Mouse (Mus musculus) kidney, adult 2 months (tissue): ENCODE measurements around the gene Gtf2h4. TPM values are rescaled to one million over a fixed set of nuclear protein-coding genes. Genes with fewer than 3 reads are reported as not detected.
A peak's percentile ranks its signal among the peaks of the same experiment; 100 is the strongest.

Experiments
- DNase-seq: peaks from one replicate; pipeline ENCODE4 v3.0.0; 2021
- H3K27ac ChIP-seq: fragments of 200-500 bp; 2 replicates; pipeline ENCODE4 v1.5.1; 2012; ENCODE audit warnings: low read depth, low read length, control low read depth, inconsistent platforms; ENCODE audit not compliant: insufficient read depth
- H3K27me3 ChIP-seq: fragments of 200-500 bp; replicated peaks from 2 replicates; pipeline ENCODE4 v1.6.1; 2012; ENCODE audit warnings: mild to moderate bottlenecking, moderate library complexity, low read length, inconsistent platforms; ENCODE audit not compliant: control insufficient read depth, insufficient read depth
- H3K36me3 ChIP-seq: fragments of 200-500 bp; 2 replicates; pipeline ENCODE4 v1.6.1; 2012; ENCODE audit warnings: mild to moderate bottlenecking, moderate library complexity, low read length, inconsistent platforms; ENCODE audit not compliant: control insufficient read depth, insufficient read depth
- H3K4me1 ChIP-seq: fragments of 200-500 bp; 2 replicates; pipeline ENCODE4 v1.6.1; 2011; ENCODE audit warnings: low read length; ENCODE audit not compliant: control insufficient read depth, insufficient read depth
- H3K4me3 ChIP-seq: fragments of 200-500 bp; 2 replicates; pipeline ENCODE4 v1.5.1; 2011; ENCODE audit warnings: mild to moderate bottlenecking, low read depth, low read length, control low read depth; ENCODE audit not compliant: insufficient read depth
- CTCF ChIP-seq: fragments of 200-500 bp; conservative IDR thresholded peaks from 2 replicates; pipeline ENCODE4 v1.5.1; 2011; ENCODE audit warnings: low read depth, mild to moderate bottlenecking, control low read depth, low read length, moderate library complexity, mixed read lengths; ENCODE audit not compliant: insufficient read depth, insufficient read length
- POLR2A ChIP-seq: fragments of 200-500 bp; IDR thresholded peaks from one replicate; pipeline ENCODE4 v1.6.1; 2011; ENCODE audit warnings: low read depth, low read length, control low read depth
- WGBS: fragments of 180-500 bp; shearing (Covaris S2); methylation state at CpG from one replicate; pipeline ENCODE4 v1.1.7; 2018; 5-methylcytosine and 5-hydroxymethylcytosine counted together
- polyA plus RNA-seq: library from polyadenylated mRNA; depleted of rRNA; stranded (reverse); fragments of >200 nt; gene quantifications from 2 replicates; pipeline ENCODE4 v1.2.3, GENCODE M21; 2012; rRNA removed

The Gtf2h4 gene
- 28.7 and 29.1 TPM in 2 replicates for polyA plus RNA-seq

DNA sequence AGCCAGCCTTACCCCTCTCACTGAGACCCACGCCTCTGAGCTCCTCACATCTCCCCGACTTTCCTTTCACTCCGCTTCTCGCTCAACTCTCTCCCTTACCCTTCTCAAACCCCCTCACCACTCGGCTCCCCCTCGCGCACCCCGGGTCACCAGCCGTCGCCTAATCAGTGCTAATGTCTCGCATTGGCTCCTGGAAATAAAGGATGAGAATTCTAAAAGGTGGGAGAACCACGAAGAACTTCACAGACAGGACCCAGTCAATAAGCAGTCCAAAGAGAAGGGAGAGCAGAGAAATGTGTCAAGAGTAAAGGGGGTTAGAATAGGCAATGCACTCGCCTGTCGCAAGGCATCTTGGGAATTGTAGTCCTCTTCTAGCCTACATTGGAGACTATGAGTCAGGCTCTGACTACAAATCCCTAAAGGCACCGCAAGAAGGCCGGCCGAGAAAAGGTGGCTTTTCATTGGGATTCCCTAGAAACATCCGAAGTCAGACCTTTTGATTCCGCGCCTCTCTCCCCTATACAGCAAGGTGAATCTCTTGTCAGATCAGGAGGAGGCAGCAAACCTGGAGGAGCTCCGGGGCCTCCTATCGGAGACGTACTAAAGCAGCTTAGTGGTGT, at the start of gene Gtf2h4:
Gtf2h4 (minus strand) TSS at position 324 of the 620 bp plus-strand sequence.
- no peaks in the 10 kb centered on the region; the same call in 1 of the 2 replicates for H3K4me1 ChIP-seq
- H3K27ac ChIP-seq = peak within 1 kb of the TSS; percentile 40; the same call in 1 of the 2 replicates
- TF ChIP-seq POLR2A (no peak), CTCF (no peak)

DNA sequence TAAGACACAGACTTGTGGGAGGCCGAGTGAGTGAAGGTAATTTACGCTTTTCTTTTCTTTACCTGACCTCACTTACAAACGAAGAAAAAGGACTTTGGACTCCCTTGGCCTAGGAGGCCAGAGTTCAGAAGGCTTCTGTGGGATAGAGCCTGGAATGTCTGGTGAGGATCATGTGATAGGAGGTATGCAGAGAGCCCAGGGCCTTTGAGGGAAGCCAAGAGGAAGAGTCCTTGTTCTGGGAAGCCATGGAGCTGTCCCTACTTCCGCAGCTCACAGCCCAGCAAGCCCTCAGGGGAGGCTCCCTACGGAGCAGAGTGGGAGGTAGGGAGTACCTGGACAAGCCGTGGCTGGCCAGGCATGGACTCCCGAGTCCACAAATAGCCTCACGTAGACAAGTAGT, 48.1 kb upstream of the Gtf2h4 start:
- TF ChIP-seq CTCF = no peak
- no peak for TF ChIP-seq POLR2A
- H3K36me3 ChIP-seq = no peaks in the 10 kb centered on the region
- no peak overlapping the region for H3K4me3 ChIP-seq
- WGBS = 30% methylated on average over 8 of the region's 8 CpGs
- no peaks in the 10 kb centered on the region for H3K27me3 ChIP-seq
- DNase-seq = peak; percentile 91
- H3K27ac ChIP-seq = peak overlapping the region; percentile 95
- H3K4me1 ChIP-seq = peaks cover 28% of the 10 kb centered on the region

More for the DNA sequence above, at the start of gene Gtf2h4:
- H3K27me3 ChIP-seq = no peaks in the 10 kb centered on the region
- 1% methylated on average over 23 of the region's 23 CpGs for WGBS
- no peaks in the 10 kb centered on the region for H3K36me3 ChIP-seq
- peak; percentile 98 for DNase-seq
- H3K4me3 ChIP-seq = peak within 1 kb of the TSS; percentile 84

DNA sequence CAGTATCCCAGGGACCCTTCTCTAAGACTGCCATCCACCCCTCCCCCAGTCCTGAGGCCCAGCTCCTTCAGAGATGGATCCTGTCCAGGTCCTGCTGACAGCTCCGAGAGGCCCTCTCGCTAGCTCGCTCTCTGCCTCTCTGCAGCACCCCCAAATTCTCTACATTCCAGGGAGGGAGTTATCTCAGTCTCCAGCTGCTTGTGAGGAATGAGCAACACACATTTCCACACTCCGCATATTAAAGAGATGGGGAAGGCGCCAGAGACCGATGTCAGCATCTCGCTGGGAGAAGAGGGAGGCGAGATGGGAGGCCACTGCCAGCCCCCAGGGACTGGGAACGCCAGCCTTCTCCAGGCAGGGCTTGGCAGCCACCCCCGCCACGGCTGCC, 46.8 kb upstream of the Gtf2h4 start:
- Histone ChIP-seq H3K4me1 (peaks cover 34% of the 10 kb centered on the region), H3K27ac (peak overlapping the region; percentile 37; the same call in 1 of the 2 replicates), H3K4me3 (no peak overlapping the region), H3K27me3 (no peaks in the 10 kb centered on the region), H3K36me3 (no peaks in the 10 kb centered on the region)
- WGBS = 26% methylated on average over 11 of the region's 11 CpGs
- TF ChIP-seq CTCF (no peak), POLR2A (no peak)
- peak; percentile 57 for DNase-seq

- peaks cover 28% of the 10 kb centered on the region for H3K4me1 ChIP-seq
- H3K27ac ChIP-seq = peak overlapping the region; percentile 49; the same call in 1 of the 2 replicates
- H3K36me3 ChIP-seq = no peaks in the 10 kb centered on the region
- DNase-seq = no peak
- no peak for TF ChIP-seq POLR2A
- 0 out of 2 replicates have a peak, but pooled peaks have one; percentile 17 for TF ChIP-seq CTCF
- WGBS = 56% methylated on average over 9 of the region's 9 CpGs
- H3K4me3 ChIP-seq = no peak overlapping the region
- no peaks in the 10 kb centered on the region for H3K27me3 ChIP-seq
Measured at GRCm38 (mm10) chr17:35719616-35720339, 46.2 kb upstream of the Gtf2h4 start.

DNA sequence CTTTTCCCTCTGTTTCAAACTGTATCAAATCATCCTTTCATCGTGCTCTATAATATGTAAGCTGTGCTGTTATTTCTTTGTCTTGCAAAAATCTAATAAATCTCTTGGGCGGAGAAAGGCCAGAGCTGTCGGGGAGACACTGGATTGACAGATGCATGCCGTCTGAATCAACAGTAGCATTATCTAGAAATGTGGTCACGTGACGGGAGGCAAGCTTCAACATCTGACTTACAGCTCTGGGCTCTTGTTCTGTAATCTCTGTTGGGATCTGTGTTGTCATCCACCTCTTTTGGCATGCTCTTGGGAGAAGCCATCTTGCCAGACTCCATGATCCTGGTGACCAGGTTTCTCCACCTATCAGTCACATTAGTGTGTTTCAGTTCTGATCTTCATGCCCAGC, 43.5 kb upstream of the Gtf2h4 start:
- DNase-seq = no peak
- 90% methylated on average over 6 of the region's 6 CpGs for whole genome bisulfite sequencing
- Histone ChIP-seq H3K27me3 (no peaks in the 10 kb centered on the region), H3K4me3 (no peak overlapping the region), H3K4me1 (peaks cover 22% of the 10 kb centered on the region), H3K27ac (no peak overlapping the region), H3K36me3 (no peaks in the 10 kb centered on the region)
- TF ChIP-seq POLR2A (no peak), CTCF (no peak)

DNA sequence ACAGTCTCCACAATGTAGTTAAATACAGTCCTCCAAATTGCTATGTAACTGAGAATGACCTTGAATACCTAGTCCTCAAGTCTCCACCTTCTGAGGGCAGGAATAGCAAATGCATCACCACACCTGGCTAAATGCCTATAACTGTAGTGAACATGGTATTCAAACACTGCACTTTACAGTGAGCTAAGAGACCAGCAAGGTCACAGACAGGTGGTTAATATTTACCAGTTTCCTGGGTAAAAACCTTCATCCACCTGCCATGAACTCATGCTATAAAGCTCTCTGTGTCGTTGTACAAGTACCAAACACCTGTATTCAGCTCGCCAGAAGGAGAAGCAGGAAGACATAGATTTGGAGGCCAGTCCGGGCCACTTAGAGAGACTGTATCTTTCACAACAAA, 42.6 kb upstream of the Gtf2h4 start:
- Histone ChIP-seq H3K36me3 (no peaks in the 10 kb centered on the region), H3K4me1 (peaks cover 15% of the 10 kb centered on the region), H3K27me3 (no peaks in the 10 kb centered on the region), H3K4me3 (no peak overlapping the region), H3K27ac (peak overlapping the region; percentile 76)
- DNase-seq = peak; percentile 90
- no peak for TF ChIP-seq CTCF
- no peak for TF ChIP-seq POLR2A
- 33% methylated on average over 3 of the region's 3 CpGs for WGBS

DNA sequence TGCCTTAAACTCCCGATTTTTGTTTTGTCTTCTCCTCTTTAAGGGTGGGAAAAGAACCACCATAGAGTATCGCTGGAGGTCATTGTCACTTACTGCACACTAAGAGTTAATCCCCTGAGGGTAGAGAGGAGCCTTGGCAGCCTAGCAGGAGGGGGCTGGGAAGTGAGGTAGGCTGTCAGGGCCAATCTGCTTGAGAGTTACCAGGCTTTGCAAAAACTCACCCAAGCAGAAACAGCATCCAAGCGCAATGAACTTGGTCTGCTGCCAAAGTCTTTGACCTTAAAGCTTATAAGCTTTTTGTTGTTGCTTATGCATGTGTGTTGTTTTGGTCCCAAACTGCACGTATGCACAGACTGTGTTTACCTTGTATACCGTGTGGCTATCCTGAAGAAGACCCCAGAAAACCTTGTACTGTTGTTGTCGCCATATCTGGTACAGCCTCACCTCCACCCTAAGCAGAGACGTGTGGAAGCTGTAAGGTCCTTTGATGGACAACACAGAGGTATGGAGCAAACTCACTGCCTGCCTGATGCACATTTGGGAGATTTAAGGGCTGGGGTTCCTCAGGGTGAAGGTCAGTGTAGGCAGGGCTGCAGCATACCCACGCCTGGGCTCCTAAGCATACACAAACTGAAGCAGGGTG, 37.3 kb upstream of the Gtf2h4 start:
- no peaks in the 10 kb centered on the region for H3K27me3 ChIP-seq
- peak; percentile 94 for DNase-seq
- H3K4me3 ChIP-seq = no peak overlapping the region
- 22% methylated on average over 8 of the region's 8 CpGs for WGBS
- H3K36me3 ChIP-seq = no peaks in the 10 kb centered on the region
- TF ChIP-seq CTCF (no peak), POLR2A (no peak)
- peak overlapping the region; percentile 80 for H3K27ac ChIP-seq
- peaks cover 21% of the 10 kb centered on the region for H3K4me1 ChIP-seq
